Mouse (Mus musculus) liver, embryonic 14.5 days (tissue): ENCODE measurements around the gene Stac2. TPM values are rescaled to one million over a fixed set of nuclear protein-coding genes. Genes with fewer than 3 reads are reported as not detected.

Experiments used
- ATAC-seq: fragments of 200-750 bp; cut with Nextera tagmentation; 2 replicates; pipeline ENCODE4 v1.8.0; 2017; ENCODE audit warnings: moderate number of reproducible peaks, mild to moderate bottlenecking, moderate library complexity; ENCODE audit not compliant: insufficient read depth
- DNase-seq, 3 experiments: peaks; one replicate each; pipeline ENCODE4 v3.0.0-alpha.2; 2012 to 2013; ENCODE audit warnings: low read depth in 3 of 3, low spot score in 3 of 3
- H3K27ac ChIP-seq: fragments of 300-500 bp; sonication (generic); 2 replicates; pipeline ENCODE4 v1.5.1; 2014; ENCODE audit warnings: moderate library complexity, mild to moderate bottlenecking, control low read depth, inconsistent platforms
- H3K27me3 ChIP-seq: fragments of 300-500 bp; sonication (generic); 2 replicates; pipeline ENCODE4 v1.6.1; 2014; ENCODE audit warnings: mild to moderate bottlenecking, low read length, moderate library complexity; ENCODE audit not compliant: control insufficient read depth, insufficient read depth
- H3K36me3 ChIP-seq: fragments of 300-500 bp; sonication (generic); replicated peaks from 2 replicates; pipeline ENCODE4 v1.6.1; 2014; ENCODE audit warnings: low read depth; ENCODE audit not compliant: control insufficient read depth, insufficient read depth
- H3K4me1 ChIP-seq, 2 experiments: fragments of 200-500 bp in 1 of 2; fragments of 300-500 bp in 1 of 2; sonication (generic) in 1 of 2; replicated peaks; 2 replicates each; pipeline ENCODE4 v1.6.1; 2012 to 2014; ENCODE audit warnings: antibody characterized with exemption in 1 of 2, inconsistent platforms in 1 of 2, low read length in 1 of 2; ENCODE audit not compliant: control insufficient read depth in 2 of 2, insufficient read depth in 2 of 2
- H3K4me2 ChIP-seq: fragments of 300-500 bp; sonication (generic); 2 replicates; pipeline ENCODE4 v1.6.1; 2014; ENCODE audit warnings: low read depth, mild to moderate bottlenecking, control low read depth, moderate library complexity
- H3K4me3 ChIP-seq, 2 experiments: fragments of 200-500 bp in 1 of 2; fragments of 300-500 bp in 1 of 2; sonication (generic) in 1 of 2; 2 replicates each; pipeline ENCODE4 v1.5.1; 2012 to 2014; ENCODE audit warnings: low read depth in 2 of 2, low read length in 2 of 2, mild to moderate bottlenecking in 2 of 2, control low read depth in 1 of 2, inconsistent platforms in 1 of 2, moderate library complexity in 1 of 2; ENCODE audit not compliant: insufficient read depth in 1 of 2
- H3K9ac ChIP-seq: fragments of 300-500 bp; sonication (generic); replicated peaks from 2 replicates; pipeline ENCODE4 v1.6.1; 2014; ENCODE audit warnings: mild to moderate bottlenecking, control low read depth, moderate library complexity
- H3K9me3 ChIP-seq: fragments of 300-500 bp; sonication (generic); 2 replicates; pipeline ENCODE4 v1.6.1; 2016; ENCODE audit warnings: low read length, mixed read lengths; ENCODE audit not compliant: control insufficient read depth
- CTCF ChIP-seq: IDR thresholded peaks from 2 replicates; pipeline ENCODE4 v1.5.1; 2016; ENCODE audit warnings: antibody characterized with exemption, low read depth, control low read depth
- EP300 ChIP-seq: IDR thresholded peaks from 2 replicates; pipeline ENCODE4 v1.6.1; 2016; ENCODE audit warnings: antibody characterized with exemption, low read depth
- WGBS: fragments of 180-500 bp; shearing (Covaris S2); extraction: QIAGEN DNeasy Blood & Tissue Kit; methylation state at CpG from one replicate; pipeline ENCODE4 v1.1.7; 2014; ENCODE audit not compliant: insufficient replicate concordance; 5-methylcytosine and 5-hydroxymethylcytosine counted together
- polyA plus RNA-seq, 2 experiments: library from polyadenylated mRNA; depleted of rRNA in 1 of 2; stranded (reverse) in 1 of 2; unstranded in 1 of 2; fragments of >200 nt; fragmentation: Nextera tagmentation in 1 of 2; extraction: Ambion mirVana in 1 of 2; gene quantifications; 2 replicates each; pipeline versions ENCODE4 v1.2.1 to v1.2.3; 2012 to 2014

Gene Stac2
- polyA plus RNA-seq, 2 experiments = not detected

- WGBS = 66% methylated on average over 8 of the region's 8 CpGs
- no peak for TF ChIP-seq CTCF
- Histone ChIP-seq H3K4me2 (no peak overlapping the region), H3K9me3 (no peaks in the 10 kb centered on the region), H3K27ac (no peak overlapping the region), H3K36me3 (no peaks in the 10 kb centered on the region), H3K4me3 (no peak overlapping the region), H3K4me1 (peaks cover 0 to 8% of the 10 kb centered on the region in 2 experiments; a peak in 2 of 4 replicates), H3K27me3 (peaks cover 7% of the 10 kb centered on the region), H3K9ac (no peak overlapping the region)
- ATAC-seq = no peak
- DNase-seq = no peak
These were observed 49.1 kb downstream of the Stac2 start for GRCm38 (mm10) chr11:98004161-98004560.

- no peaks in the 10 kb centered on the region for H3K9me3 ChIP-seq
- peaks cover 7% of the 10 kb centered on the region for H3K27me3 ChIP-seq
- no peak for TF ChIP-seq EP300
- H3K4me3 ChIP-seq = no peak overlapping the region
- no peak overlapping the region for H3K27ac ChIP-seq
- peak overlapping the region; percentile 55 for H3K4me2 ChIP-seq
- WGBS = 32% methylated on average over 17 of the region's 17 CpGs
- no peak overlapping the region for H3K9ac ChIP-seq
- no peak for DNase-seq
- peaks cover 0 to 9% of the 10 kb centered on the region in 2 experiments; a peak in 2 of 4 replicates for H3K4me1 ChIP-seq
- ATAC-seq = peak; percentile 34; the same call in 1 of the 2 replicates
- H3K36me3 ChIP-seq = no peaks in the 10 kb centered on the region
These were observed 50.0 kb downstream of the Stac2 start for GRCm38 (mm10) chr11:98003171-98003671.

GRCm38 (mm10) chr11:98002627-98003026 is 50.6 kb downstream of the Stac2 start:
- Histone ChIP-seq H3K27me3 (peaks cover 7% of the 10 kb centered on the region), H3K4me1 (peaks cover 0 to 12% of the 10 kb centered on the region in 2 experiments; a peak in 2 of 4 replicates), H3K36me3 (no peaks in the 10 kb centered on the region), H3K4me2 (peak overlapping the region; percentile 55), H3K9ac (no peak overlapping the region), H3K27ac (no peak overlapping the region), H3K4me3 (peak overlapping the region in 1 of 2 experiments; percentile 27; a peak in 1 of 4 replicates), H3K9me3 (no peaks in the 10 kb centered on the region)
- 2% methylated on average over 12 of the region's 12 CpGs for WGBS
- ATAC-seq (no peak), DNase-seq (no peak)
- TF ChIP-seq EP300 = no peak
- TF ChIP-seq CTCF = peak; percentile 91

- no peaks in the 10 kb centered on the region for H3K9me3 ChIP-seq
- WGBS = 48% methylated on average over 6 of the region's 6 CpGs
- H3K4me2 ChIP-seq = no peak overlapping the region
- no peak overlapping the region for H3K4me3 ChIP-seq
- no peaks in the 10 kb centered on the region for H3K36me3 ChIP-seq
- TF ChIP-seq EP300 (no peak), CTCF (no peak)
- H3K27ac ChIP-seq = no peak overlapping the region
- peaks cover 0 to 12% of the 10 kb centered on the region in 2 experiments; a peak in 2 of 4 replicates for H3K4me1 ChIP-seq
- DNase-seq (no peak), ATAC-seq (no peak)
- no peak overlapping the region for H3K9ac ChIP-seq
- H3K27me3 ChIP-seq = peaks cover 7% of the 10 kb centered on the region
These were observed 51.3 kb downstream of the Stac2 start for GRCm38 (mm10) chr11:98001986-98002385.

GRCm38 (mm10) chr11:98001351-98001824 is 51.9 kb downstream of the Stac2 start:
- H3K27ac ChIP-seq = no peak overlapping the region
- DNase-seq (no peak), ATAC-seq (no peak)
- H3K27me3 ChIP-seq = peaks cover 7% of the 10 kb centered on the region
- no peaks in the 10 kb centered on the region for H3K9me3 ChIP-seq
- peaks cover 0 to 12% of the 10 kb centered on the region in 2 experiments; a peak in 2 of 4 replicates for H3K4me1 ChIP-seq
- no peaks in the 10 kb centered on the region for H3K36me3 ChIP-seq
- no peak overlapping the region for H3K4me2 ChIP-seq
- H3K9ac ChIP-seq = no peak overlapping the region
- H3K4me3 ChIP-seq = no peak overlapping the region
- 26% methylated on average over 11 of the region's 11 CpGs for WGBS
- TF ChIP-seq CTCF = no peak
- TF ChIP-seq EP300 = no peak
